ENCODE assay signal across 29 mouse cellular contexts in the genomic region with DNA sequence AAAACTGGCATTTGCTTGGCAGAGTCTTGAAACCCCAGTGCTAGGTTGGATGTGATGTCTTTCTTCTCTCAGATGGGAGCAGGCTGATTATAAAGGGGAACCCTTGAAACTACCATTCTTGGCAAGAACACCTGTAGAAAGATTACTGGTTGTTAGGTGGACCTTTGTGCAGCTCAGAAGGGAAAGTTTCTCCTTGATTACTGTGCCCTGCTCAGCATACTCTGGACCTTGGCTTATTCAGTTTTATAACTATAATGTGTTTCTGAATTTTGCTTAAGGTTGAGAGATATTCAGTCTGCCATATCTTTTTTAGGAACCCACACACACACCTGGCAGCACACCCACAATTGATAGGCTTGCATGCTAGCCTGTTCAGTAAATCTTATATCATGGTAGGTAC. TPM values are rescaled to one million over a fixed set of nuclear protein-coding genes. Genes with fewer than 3 reads are reported as not detected.
A peak's percentile ranks its signal among the peaks of the same experiment; 100 is the strongest.
DNase-seq lines count a peak whose midpoint lies in the region; ATAC-seq and TF ChIP-seq lines count a peak whose summit lies in the region.
"Had no signal": no experiment of that assay in that cellular context is flagged by ENCODE, and none has a peak within 500 bp of the region (broad histone marks: within the 10 kb centered on the region; RNA-seq: fewer than 3 reads in every experiment).

No protein-coding gene starts in this region.

- H3K27me3 ChIP-seq in intestine, embryonic 15.5 days (replicated peaks) = no peaks in the 10 kb centered on the region
- no peaks in the 10 kb centered on the region for H3K27me3 ChIP-seq in midbrain, postnatal 0 days (ENCODE audit: insufficient read depth, low read length)
- H3K27me3 ChIP-seq: embryonic facial prominence, embryonic 13.5 days; forebrain, embryonic 13.5 days; heart, embryonic 12.5 days; heart, embryonic 15.5 days; hindbrain, embryonic 13.5 days; Patski had no signal

- no peak overlapping the region for H3K4me3 ChIP-seq in intestine, embryonic 15.5 days (replicated peaks)
- no peak overlapping the region for H3K4me3 ChIP-seq in midbrain, postnatal 0 days (ENCODE audit: low read depth, low read length)
- H3K4me3 ChIP-seq: embryonic facial prominence, embryonic 10.5 days; embryonic facial prominence, embryonic 13.5 days; erythroblast, embryonic 14.5 days; forebrain, embryonic 13.5 days; heart, embryonic 12.5 days; heart, embryonic 15.5 days; hindbrain, embryonic 10.5 days; hindbrain, embryonic 13.5 days had no signal

- DNase-seq in frontal cortex, postnatal 10 days (ENCODE audit: low spot score in 2 of 2) = no peak
- DNase-seq in midbrain, postnatal 0 days (ENCODE audit: low spot score) = no peak
- DNase-seq in adipocyte (ENCODE audit: low spot score) = no peak
- DNase-seq: adrenal gland, adult 2 months; adrenal gland, postnatal 14 days; cerebellum, adult 11-12 months; cerebellum, adult 8-10 months; cerebellum, postnatal 10 days; cerebellum, postnatal 36 days; embryo, embryonic 11 days; gastrocnemius, postnatal 25 days; heart, adult 18-20 months; heart, postnatal 10 days; heart, postnatal 36 days had no signal

- peaks cover 27% of the 10 kb centered on the region for H3K36me3 ChIP-seq in intestine, embryonic 15.5 days
- H3K36me3 ChIP-seq in midbrain, postnatal 0 days (ENCODE audit: insufficient read depth, low read length) = peaks cover 25% of the 10 kb centered on the region

- TF ChIP-seq CTCF in midbrain, postnatal 0 days (IDR thresholded peaks at IDR 0.05) = no peak

- H3K4me2 ChIP-seq in intestine, embryonic 15.5 days (replicated peaks) = no peak overlapping the region
- no peak overlapping the region for H3K4me2 ChIP-seq in midbrain, postnatal 0 days (ENCODE audit: low read depth, low read length, poor library complexity, severe bottlenecking)
- H3K4me2 ChIP-seq: embryonic facial prominence, embryonic 13.5 days; forebrain, embryonic 13.5 days; heart, embryonic 12.5 days; heart, embryonic 15.5 days; hindbrain, embryonic 13.5 days had no signal

- no peak overlapping the region for H3K9ac ChIP-seq in intestine, embryonic 15.5 days
- no peak overlapping the region for H3K9ac ChIP-seq in midbrain, postnatal 0 days (replicated peaks; ENCODE audit: low read length, poor library complexity, severe bottlenecking)
- H3K9ac ChIP-seq: embryonic facial prominence, embryonic 13.5 days; forebrain, embryonic 13.5 days; heart, embryonic 12.5 days; heart, embryonic 15.5 days; hindbrain, embryonic 13.5 days had no signal

- no peaks in the 10 kb centered on the region for H3K9me3 ChIP-seq in intestine, embryonic 15.5 days
- H3K9me3 ChIP-seq in midbrain, postnatal 0 days (ENCODE audit: low read length) = no peaks in the 10 kb centered on the region
- H3K9me3 ChIP-seq: embryonic facial prominence, embryonic 13.5 days; forebrain, embryonic 13.5 days; heart, embryonic 12.5 days; heart, embryonic 15.5 days; hindbrain, embryonic 10.5 days; hindbrain, embryonic 13.5 days had no signal

- no peak overlapping the region for H3K27ac ChIP-seq in intestine, embryonic 15.5 days
- H3K27ac ChIP-seq in midbrain, postnatal 0 days (ENCODE audit: low read depth, low read length) = no peak overlapping the region
- H3K27ac ChIP-seq: embryonic facial prominence, embryonic 10.5 days; embryonic facial prominence, embryonic 13.5 days; forebrain, embryonic 13.5 days; heart, embryonic 15.5 days; hindbrain, embryonic 10.5 days; hindbrain, embryonic 13.5 days had no signal

- no peaks in the 10 kb centered on the region for H3K4me1 ChIP-seq in intestine, embryonic 15.5 days (replicated peaks)
- no peaks in the 10 kb centered on the region for H3K4me1 ChIP-seq in midbrain, postnatal 0 days (ENCODE audit: insufficient read depth, low read length)
- H3K4me1 ChIP-seq: embryonic facial prominence, embryonic 10.5 days; embryonic facial prominence, embryonic 13.5 days; heart, embryonic 12.5 days; heart, embryonic 15.5 days; hindbrain, embryonic 10.5 days; hindbrain, embryonic 13.5 days had no signal

- ATAC-seq in frontal cortex, adult (ENCODE audit: low TSS enrichment) = peak; percentile 53
- ATAC-seq in intestine, embryonic 15.5 days = 0 out of 2 replicates have a peak, but pooled peaks have one; percentile 47
- ATAC-seq in megakaryocyte progenitor cell, adult 5-6 weeks (replicated peaks; ENCODE audit: poor library complexity) = peak; percentile 28
- ATAC-seq in midbrain, postnatal 0 days (ENCODE audit: low FRiP score) = no peak
- ATAC-seq in megakaryocyte, adult 5-6 weeks (ENCODE audit: poor library complexity, severe bottlenecking) = no peak
- ATAC-seq: forebrain, embryonic 13.5 days; forebrain, embryonic 16.5 days; hindbrain, embryonic 16.5 days; Patski had no signal

RNA-seq across cellular contexts. Expression of a gene that starts 33.0 kb away (rescaled TPM):
- polyA plus RNA-seq in intestine, embryonic 15.5 days (2015; fragmentation: Nextera tagmentation; extraction: Ambion mirVana) = 29.3 and 29.5 TPM in 2 replicates
- total RNA-seq in megakaryocyte progenitor cell, adult 5-6 weeks (2015) = 40.9 and 60.7 TPM in 2 replicates
- 48.6 and 60.2 TPM in 2 replicates for total RNA-seq in megakaryocyte progenitor cell, adult 5-6 weeks (2017)
- total RNA-seq in midbrain, postnatal 0 days (2014; rRNA removed) = 68.4 and 80.5 TPM in 2 replicates
- polyA plus RNA-seq in midbrain, postnatal 0 days (2015; fragmentation: Nextera tagmentation; extraction: Ambion mirVana) = 17.2 and 19.2 TPM in 2 replicates
- total RNA-seq in megakaryocyte, adult 5-6 weeks (2015) = 59.3 and 63.4 TPM in 2 replicates
- total RNA-seq in megakaryocyte, adult 5-6 weeks (2017) = 65.0 and 70.5 TPM in 2 replicates

Comparison
In these comparisons a context has a peak if more than half of its experiments do, and no peak if none do; other contexts are left out.
1. ATAC-seq: peak in frontal cortex, adult (single experiment), intestine, embryonic 15.5 days (single experiment) and megakaryocyte progenitor cell, adult 5-6 weeks (single experiment); none in midbrain, postnatal 0 days (single experiment) and megakaryocyte, adult 5-6 weeks (single experiment).